Mouse (Mus musculus) bone marrow, adult 2 months (tissue): Measurements from ENCODE around the gene Trak1.

Experiments
- CTCF ChIP-seq: fragments of 200-500 bp; IDR thresholded peaks from 2 replicates; pipeline ENCODE4 v1.5.1; 2011; ENCODE audit warnings: low read length, control low read depth; ENCODE audit not compliant: control insufficient read depth, insufficient read depth
- POLR2A ChIP-seq: fragments of 200-500 bp; IDR thresholded peaks from 2 replicates; pipeline ENCODE4 v1.6.1; 2011; ENCODE audit warnings: low read depth, mild to moderate bottlenecking, control low read depth, low read length, borderline replicate concordance; ENCODE audit not compliant: control insufficient read depth

DNA sequence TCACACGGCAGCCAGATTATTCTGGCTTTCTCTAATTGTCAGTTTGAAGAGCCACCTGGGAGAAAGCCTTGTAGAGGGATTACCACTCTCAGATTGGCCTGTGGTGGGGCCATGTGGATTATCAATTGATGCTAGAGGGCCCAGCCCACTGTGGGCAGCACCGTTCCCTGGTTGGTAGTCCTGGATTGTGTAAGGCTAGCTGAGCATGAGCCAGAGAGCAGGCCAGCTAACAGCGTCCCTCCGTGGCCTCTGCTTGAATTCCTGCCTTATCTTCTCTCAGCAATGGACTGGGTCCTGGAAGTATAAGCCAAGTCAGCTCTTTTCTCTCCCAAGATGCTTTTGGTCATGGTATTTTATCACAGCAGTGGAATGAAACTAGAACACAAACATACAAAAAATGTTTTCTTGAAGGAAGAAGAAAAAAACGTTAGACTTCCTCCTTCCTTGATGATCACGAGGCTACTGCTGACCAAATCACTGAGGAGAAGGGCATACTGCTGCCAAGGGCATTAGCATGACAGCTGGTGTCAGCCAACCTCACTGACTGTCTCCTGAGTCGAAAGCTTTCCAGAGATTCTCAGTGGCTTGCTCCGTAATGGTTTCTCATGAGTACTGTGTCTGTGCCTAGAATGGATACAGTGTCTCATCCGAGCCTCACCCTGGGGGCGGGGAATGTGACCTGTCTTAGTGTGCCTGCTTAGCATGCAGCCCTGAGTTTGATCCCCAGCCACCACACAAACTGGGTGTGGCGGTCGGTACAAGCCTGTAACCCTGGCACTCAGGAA lies 19.5 kb downstream of the Trak1 start:
- TF ChIP-seq CTCF (no peak), POLR2A (no peak)
